Mouse (Mus musculus) frontal cortex, adult 2 months (tissue): ENCODE results near the gene Fdxr. TPM values are rescaled to one million over a fixed set of nuclear protein-coding genes. Genes with fewer than 3 reads are reported as not detected.
A peak's percentile ranks its signal among the peaks of the same experiment; 100 is the strongest.

ENCODE experiments used
- DNase-seq, 2 experiments: peaks; one replicate each; pipeline ENCODE4 v3.0.0; 2022; ENCODE audit warnings: low spot score in 1 of 2; ENCODE audit errors: extremely low spot score in 1 of 2
- polyA plus RNA-seq: library from polyadenylated mRNA; depleted of rRNA; stranded (reverse); fragments of >200 nt; gene quantifications from 2 replicates; pipeline ENCODE4 v1.2.3, GENCODE M21; 2012

The Fdxr gene
- polyA plus RNA-seq, 1 experiment: 34.4 TPM

DNA sequence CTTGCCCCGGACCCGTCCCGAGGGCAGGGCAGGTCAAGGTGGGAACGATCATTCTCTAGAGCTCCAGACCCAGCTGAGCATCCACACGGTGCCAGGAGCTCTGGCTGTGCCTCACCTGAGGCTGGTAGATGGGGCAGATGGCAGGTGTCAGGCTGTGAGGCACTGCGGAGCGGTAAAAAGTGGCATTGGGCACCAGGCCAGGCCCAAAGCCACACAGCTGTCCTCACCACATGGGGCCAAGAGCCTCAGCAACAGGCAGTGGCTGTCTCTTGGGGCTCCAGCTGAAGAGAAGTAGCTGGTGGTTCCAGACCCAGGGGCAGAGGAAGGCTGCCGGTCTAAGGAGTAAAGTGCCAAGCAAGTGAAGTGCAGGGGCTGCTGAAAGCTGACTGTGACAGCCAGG lies 30.5 kb downstream of the Fdxr start:
- no peak for DNase-seq

- DNase-seq: no peak
These were observed 32.0 kb downstream of the Fdxr start for GRCm38 (mm10) chr11:115244840-115245239.

- DNase-seq: no peak
These were observed 33.1 kb downstream of the Fdxr start for GRCm38 (mm10) chr11:115243783-115244182.

DNA sequence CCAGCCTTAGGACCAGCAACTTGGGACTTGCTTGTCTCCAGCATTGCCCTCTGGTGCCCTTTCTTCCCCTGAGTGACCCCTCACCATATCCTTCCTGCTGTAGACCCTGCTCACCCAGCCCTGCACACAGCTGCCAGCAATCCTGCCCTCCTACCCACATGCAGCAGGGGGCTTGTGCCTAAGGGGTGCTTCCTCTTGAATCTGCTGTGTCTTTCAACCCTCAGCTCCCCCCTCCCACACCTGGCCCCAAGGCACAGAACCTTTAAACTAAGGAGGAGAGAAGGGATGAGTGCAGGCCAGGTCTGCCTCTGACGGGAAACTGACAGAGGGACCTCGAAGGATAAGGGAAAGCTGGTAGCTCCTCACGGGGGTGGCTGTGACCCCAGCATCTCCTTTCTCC lies 34.1 kb downstream of the Fdxr start:
- no peak for DNase-seq

- DNase-seq: no peak
These were observed 35.4 kb downstream of the Fdxr start for GRCm38 (mm10) chr11:115241402-115241801.

GRCm38 (mm10) chr11:115236570-115236969 lies 40.3 kb downstream of the Fdxr start:
- no peak for DNase-seq

- DNase-seq: no peak
These were observed 42.4 kb downstream of the Fdxr start for GRCm38 (mm10) chr11:115234320-115235044.

GRCm38 (mm10) chr11:115233526-115234290 lies 43.1 kb downstream of the Fdxr start:
- peak; percentile 34 to 52 for DNase-seq

DNA sequence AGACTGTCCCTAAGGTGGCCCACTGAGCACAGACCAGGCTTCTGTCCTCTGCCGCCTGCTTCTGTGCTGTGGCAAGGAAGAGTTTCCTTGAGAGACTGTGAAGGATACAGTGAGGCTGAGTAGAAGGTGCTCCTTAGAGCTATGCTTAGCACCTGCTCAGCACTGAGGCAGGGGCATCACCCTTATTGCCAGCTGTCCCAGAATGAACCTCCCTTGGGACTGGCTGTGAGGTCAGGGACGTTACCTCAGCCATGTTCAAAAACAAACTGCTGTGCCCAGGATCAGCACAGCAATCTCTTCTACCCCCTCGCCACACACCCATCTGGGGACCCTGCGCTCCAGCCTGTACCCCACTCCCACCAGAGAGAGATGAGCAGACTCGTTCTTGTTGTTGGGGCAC lies 44.0 kb downstream of the Fdxr start:
- DNase-seq: no peak

- no peak for DNase-seq
These were observed 44.9 kb downstream of the Fdxr start for GRCm38 (mm10) chr11:115231924-115232323.

DNA sequence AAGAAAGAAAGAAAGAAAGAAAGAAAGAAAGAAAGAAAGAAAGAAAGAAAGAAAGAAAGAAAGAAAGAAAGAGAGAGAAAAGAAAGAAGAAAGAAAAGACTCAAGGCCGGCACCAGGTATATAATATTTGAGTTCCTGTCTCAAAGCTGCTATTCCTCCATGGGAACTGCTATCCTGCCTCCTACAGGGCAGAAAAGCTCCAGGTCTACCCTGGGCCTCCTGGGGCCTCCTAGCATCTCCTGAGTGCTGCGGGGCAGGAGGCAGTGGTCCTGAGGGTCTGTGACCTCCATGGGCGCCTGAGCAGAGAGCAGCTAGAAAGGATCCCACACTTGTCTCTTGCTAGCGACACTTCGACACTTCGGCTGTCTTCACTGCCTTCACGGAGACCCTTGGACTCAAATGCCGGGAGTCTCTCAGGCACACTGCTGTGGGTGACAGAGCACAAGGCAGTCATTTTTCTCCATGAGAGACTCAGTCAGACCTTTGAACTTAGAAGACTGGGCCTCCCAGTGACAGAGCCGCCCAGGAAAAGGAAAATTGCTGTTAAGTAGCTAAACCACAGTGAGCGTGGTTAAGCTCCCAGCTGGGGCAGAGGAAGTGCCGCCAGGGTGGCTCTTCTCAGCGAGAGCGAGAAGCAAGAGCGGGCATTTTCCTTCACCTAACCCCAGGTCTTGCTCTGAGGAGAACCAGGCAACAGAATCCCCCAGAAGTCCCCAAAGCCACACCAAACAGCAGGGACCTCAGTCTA lies 45.5 kb downstream of the Fdxr start:
- no peak for DNase-seq

DNA sequence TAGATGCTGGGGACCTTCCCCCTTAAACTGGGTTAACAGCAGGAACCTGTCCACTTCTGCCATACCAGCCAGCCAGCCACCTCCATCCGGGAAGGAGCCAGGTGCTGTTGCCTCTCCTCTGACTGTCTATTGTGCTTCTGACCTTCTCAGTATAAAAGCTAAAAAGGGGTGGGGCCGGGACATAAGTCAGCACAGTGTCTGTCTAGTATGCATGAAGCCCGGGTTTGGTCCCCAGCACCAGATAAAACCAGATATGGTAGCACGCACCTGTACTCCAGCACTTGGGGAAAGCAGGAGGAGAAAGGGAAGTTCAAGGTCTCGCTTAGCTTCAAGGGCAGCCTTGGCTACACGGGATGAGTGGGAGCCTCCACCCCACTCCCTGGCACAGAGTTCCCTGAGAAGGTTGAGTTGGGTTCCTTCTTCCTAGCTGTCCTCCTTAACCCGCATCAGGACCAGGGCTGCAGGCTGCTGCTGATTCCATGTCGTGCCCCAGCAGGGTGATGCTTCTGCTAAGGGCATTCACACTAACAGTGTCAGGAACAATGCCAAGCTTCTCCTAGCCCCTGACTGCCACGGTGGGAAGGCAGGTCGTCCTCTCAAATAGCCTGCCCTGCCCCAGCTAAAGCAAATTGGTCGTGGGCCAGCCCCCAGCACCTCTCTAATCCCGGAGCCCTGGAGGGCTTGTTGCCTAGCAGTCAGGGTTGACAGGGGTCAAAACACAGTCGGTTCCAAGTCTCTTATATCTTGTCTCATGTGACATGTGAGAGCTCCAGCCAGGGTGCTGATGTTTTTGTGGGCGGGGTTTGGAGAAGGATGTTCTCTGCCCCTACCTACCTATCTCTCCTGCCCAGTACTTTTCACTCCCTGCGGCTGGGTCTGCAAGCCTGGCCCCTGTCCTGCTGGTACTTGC lies 47.6 kb downstream of the Fdxr start:
- no peak for DNase-seq

DNA sequence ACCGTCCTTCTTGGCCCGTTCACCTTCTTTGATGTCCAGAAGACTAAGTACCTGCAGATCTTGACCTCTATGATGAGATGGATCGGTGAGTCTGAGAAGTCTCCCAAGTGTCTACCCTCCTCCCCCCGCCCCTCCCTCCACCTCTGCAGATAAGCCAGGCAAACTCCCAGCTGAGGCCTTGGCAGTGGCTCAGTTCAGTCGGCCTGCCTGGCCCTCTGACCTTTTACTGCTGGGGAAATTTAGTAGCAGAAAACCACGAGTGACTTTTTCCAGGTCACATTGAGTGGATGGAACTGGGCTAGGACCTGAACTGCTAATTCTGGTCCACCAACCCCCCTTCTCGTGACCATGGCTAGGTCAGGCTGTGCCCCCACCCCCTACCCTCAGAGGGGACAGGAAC lies 48.4 kb downstream of the Fdxr start:
- no peak for DNase-seq

DNA sequence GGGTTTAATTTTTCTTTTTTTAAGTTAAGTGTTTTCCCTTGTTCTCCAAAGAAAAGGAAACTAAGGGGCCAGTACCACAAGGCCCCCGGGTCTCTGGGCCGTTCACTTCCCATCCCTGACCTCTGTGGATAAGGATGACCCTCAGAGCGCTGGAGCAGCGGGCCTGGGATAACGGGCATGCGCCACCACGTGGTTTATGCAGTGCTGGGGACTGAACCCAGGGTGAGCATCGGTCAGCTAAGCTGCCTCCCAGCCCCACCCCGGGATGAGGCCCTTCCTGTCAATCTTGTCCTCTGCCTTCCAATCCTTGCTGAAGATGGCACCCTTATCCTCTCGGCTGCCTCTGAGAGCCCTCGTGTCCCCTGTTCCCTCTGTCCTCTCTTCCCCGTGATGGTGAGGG lies 49.2 kb downstream of the Fdxr start:
- no peak for DNase-seq

- no peak for DNase-seq
These were observed 49.9 kb downstream of the Fdxr start for GRCm38 (mm10) chr11:115226811-115227491.

DNA sequence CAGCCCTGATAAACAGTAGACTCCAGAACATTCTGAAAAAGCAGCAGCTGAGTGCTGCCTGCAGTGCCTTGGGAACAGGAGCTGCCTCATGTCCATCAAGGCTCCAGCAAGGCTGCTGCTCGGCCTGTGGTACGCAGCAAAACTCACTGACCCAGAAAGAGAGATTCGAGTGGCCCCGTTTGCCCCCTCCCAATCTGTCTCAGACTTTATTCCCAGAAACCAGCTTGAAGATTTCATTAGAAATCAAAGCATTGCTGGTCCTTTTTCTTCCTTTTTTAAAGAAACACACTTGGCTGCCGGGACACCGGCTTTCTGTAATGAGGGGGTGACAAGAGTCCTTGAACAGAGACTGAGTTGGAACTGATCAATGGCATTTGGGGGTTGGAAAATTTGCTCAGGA lies 51.5 kb downstream of the Fdxr start:
- no peak for DNase-seq

DNA sequence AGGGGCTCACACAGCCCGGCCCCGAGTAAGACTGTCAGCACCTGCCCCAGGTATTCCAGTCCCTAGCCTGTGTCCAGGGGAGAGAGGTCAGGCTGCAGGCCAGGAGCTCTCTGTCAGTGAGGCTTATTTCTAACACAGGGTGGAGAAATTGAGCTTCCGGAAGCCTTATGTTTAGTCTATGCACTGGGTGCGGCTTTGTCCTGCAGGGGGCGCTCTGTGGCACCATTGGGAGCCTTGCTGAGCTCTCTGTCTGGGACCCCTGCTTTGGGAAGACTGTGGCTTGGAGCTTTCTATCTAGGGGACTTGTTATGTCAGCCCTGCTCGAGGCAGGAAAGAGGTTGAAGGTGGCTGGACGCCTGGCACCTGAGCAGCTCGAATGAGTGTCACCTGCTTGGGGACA lies 52.0 kb downstream of the Fdxr start:
- peak in 1 of 2 experiments; percentile 63 for DNase-seq

DNA sequence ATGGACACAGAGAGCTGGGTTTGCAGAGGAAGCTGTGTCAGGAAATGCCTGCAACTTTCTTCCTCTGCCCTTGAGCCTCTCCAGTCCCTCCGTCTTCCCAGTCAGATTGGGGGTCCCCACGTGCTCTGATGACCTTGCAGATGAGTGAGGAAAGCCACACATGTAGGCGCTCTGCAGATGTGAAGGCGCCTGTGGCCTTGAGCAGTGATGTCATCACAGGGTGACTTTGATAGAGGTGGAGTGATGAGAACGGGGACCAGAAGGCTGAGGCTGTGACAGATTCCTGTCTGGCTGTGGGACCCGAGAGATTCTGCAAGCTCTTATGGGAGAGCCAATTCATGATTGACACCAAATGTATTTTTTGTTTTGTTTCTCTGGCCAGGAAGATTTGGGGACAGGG lies 53.0 kb downstream of the Fdxr start:
- no peak for DNase-seq

GRCm38 (mm10) chr11:115223451-115223850 lies 53.4 kb downstream of the Fdxr start:
- no peak for DNase-seq

DNA sequence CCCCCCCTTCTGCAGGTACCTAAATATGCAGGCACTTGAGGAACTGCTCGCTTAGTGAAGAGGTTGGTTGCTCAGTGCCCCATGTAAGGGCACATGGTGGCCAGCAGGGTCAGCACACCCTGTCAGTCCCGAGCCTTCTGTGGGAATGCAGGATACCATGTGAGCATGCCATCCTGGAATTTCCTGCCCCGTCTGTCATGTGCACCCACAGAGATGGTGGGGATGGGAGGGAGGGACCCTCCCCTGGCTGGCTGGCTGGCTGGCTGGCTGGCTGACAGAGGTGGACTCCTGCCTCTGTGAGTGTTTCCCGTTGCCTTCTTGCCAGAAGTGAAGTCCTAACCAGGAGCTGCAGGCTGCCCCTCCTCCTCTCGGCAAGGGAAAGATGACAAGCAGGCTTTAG lies 54.3 kb downstream of the Fdxr start:
- DNase-seq: no peak
